Mouse (Mus musculus): ENCODE results near the gene Cep78.

The Cep78 gene

GRCm38 (mm10) chr19:15965082-15965481, 19.7 kb downstream of the Cep78 start:
- no peak for DNase-seq (ENCODE audit: low read depth, low spot score)

- no peak for DNase-seq (ENCODE audit: low read depth, low spot score)
Observed at GRCm38 (mm10) chr19:15964533-15964932, 20.3 kb downstream of the Cep78 start.

- no peak for DNase-seq (ENCODE audit: low read depth, low spot score)
Observed at GRCm38 (mm10) chr19:15963011-15963695, 21.6 kb downstream of the Cep78 start.

GRCm38 (mm10) chr19:15962313-15962712, 22.5 kb downstream of the Cep78 start:
- no peak for DNase-seq (ENCODE audit: low read depth, low spot score)

DNA sequence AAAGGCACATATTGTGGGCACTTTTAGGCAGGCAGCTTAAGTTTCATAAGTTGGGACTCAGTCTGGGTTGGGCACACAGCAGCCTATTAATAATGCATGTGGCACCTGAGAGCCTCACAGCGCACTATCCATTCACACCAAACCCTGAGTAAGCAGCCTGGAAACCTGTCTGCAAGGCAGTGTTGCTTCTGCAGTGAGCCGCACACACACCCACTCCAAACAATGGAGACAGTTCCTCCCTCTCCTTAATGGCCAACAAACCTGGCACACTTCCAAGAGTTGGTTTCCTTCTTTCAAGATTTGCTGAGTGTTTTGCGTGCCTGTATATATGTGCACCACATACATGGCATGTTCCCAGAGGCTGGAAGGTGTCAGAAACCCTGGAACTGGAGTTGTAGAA, 34.6 kb downstream of the Cep78 start:
- DNase-seq (ENCODE audit: low read depth, low spot score), result no peak

GRCm38 (mm10) chr19:15948867-15949266, 35.9 kb downstream of the Cep78 start:
- no peak for DNase-seq (ENCODE audit: low read depth, low spot score)

DNA sequence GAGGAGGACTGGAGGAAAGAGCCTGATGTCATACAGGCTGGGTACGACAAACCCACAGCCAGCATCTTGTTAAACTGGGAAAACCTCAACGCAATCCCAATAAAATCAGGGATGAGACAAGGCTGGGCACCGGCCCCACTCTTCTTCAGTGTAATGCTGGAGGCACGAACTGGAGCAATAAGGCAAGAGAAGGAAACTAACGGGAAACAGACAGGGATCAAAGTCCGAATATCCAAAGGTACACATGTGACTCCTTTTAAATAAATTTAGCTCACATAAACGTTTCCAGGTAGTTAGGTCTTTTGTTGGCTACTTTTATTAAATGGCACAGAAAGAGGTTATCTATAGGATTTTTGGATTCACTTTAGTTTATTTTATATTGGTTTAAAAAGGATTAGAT, 36.4 kb downstream of the Cep78 start:
- no peak for DNase-seq (ENCODE audit: low read depth, low spot score)

DNA sequence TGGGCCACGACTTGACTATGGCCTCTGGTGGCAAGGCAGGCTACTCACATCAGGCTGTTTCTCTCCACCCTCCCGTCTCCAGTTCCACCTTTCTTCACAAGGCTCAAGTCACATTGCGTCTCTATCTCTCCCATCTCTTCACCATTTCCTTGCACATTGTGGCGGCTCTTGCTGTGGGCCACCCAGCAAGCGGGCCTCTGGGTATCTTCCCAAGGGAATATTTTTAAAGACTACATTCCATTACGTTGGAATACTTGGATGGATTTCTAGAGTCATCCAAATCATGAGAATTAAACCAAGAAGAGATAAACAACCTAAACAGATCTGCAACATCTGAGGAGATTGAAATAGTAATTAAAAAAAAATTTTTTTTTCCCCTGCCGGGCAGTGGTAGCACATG, 37.6 kb downstream of the Cep78 start, which contains the start of gene Psat1:
TSS of gene Psat1 (minus strand) at position 101 of the 400 bp plus-strand sequence.
- no peak for DNase-seq (ENCODE audit: low read depth, low spot score)

- no peak for DNase-seq (ENCODE audit: low read depth, low spot score)
Observed at GRCm38 (mm10) chr19:15946663-15947062, 38.1 kb downstream of the Cep78 start.

DNA sequence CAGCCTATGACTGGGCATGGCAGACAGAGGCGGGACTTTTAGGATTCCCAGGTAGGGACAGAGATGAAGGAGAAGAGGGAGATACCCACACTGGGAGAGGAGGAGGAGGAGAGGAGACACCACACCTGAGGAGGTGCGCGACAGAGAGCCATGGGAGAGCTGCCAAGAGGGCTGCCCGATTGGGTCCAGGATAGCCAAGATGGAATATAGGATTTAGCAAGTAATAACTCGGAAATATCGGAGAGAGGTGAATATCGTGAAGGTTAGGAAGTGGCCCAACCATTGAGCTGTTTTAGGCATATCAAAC, 41.7 kb downstream of the Cep78 start:
- no peak for DNase-seq (ENCODE audit: low read depth, low spot score)

DNA sequence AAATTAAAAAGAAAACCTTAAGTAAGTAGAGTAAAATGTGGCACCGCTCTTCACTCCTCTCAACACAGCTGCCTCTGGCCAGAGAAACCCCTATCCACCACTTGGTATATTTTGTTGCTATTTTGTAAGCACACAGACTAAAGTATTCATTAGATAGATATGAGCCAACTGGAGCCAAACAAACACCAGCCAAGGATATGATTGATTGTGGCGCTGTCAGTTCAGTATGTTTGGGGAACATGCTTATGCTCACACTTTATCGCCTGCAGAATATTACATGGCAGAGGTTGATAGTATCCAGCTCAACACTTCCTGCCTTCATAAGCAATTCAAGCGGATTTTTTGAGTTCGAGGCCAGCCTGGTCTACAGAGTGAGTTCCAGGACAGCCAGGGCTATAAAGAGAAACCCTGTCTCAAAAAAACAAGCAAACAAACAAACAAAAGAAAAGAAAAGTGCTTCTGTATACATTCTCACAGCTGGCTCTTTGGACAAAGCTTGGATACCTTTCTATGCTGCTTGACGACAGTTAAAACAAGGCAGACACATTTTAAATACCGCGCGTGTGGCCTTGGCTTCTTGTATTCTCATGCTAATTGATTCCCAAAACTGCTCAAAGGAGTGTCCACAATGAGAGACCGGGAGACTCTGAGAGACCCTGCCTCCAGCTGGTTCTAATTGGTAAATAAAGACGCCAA, 42.2 kb downstream of the Cep78 start:
- no peak for DNase-seq (ENCODE audit: low read depth, low spot score)

GRCm38 (mm10) chr19:15941399-15941798, 43.4 kb downstream of the Cep78 start:
- DNase-seq (ENCODE audit: low read depth, low spot score), result no peak

- peak; percentile 43 for DNase-seq (ENCODE audit: low read depth, low spot score)
Observed at GRCm38 (mm10) chr19:15925719-15926045, 59.1 kb downstream of the Cep78 start.

- DNase-seq (ENCODE audit: low read depth, low spot score), result peak; percentile 80
Observed at GRCm38 (mm10) chr19:15924866-15925718, 59.7 kb downstream of the Cep78 start.

GRCm38 (mm10) chr19:15924181-15924865, 60.5 kb downstream of the Cep78 start:
- DNase-seq (ENCODE audit: low read depth, low spot score), result peak; percentile 16

DNA sequence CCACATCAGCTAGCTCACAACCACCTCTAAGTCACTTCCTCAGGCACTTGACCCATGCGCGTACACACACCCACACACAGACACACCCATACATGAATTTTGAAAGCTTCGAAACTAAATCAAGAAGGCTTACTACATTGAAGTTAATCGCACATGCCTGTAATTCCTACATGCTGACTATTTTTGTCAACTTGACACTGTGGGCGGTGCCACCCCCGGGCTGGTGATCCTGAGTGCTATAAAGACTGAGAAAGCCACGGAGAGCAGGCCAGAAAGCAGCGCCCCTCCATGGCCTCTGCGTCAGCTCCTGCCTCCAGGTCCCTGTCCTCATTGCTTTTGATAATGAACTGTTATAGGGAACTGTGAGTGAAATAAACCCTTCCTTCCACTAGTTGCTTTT, 61.4 kb downstream of the Cep78 start:
- no peak for DNase-seq (ENCODE audit: low read depth, low spot score)

GRCm38 (mm10) chr19:15919336-15919735, 65.5 kb downstream of the Cep78 start:
- DNase-seq (ENCODE audit: low read depth, low spot score), result no peak

DNA sequence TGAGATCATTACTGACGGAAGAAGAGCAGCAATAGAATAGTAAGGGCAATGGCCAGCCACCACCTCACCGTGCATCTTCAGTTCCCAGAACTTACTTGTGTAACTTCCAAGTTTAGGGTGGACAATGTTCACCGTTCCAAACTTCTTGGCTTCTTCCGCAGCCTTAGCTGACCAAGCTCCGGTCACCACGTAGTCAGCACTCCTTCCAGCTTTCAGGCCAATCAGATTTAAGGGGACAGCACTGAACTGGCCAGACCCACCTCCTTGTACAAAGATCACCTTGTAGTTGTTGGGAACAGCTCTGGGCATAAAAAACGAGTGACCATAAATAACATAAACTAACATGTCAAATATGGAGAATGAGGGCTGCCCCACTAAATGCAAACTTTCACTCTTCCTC, 66.7 kb downstream of the Cep78 start:
- DNase-seq (ENCODE audit: low read depth, low spot score), result no peak

DNA sequence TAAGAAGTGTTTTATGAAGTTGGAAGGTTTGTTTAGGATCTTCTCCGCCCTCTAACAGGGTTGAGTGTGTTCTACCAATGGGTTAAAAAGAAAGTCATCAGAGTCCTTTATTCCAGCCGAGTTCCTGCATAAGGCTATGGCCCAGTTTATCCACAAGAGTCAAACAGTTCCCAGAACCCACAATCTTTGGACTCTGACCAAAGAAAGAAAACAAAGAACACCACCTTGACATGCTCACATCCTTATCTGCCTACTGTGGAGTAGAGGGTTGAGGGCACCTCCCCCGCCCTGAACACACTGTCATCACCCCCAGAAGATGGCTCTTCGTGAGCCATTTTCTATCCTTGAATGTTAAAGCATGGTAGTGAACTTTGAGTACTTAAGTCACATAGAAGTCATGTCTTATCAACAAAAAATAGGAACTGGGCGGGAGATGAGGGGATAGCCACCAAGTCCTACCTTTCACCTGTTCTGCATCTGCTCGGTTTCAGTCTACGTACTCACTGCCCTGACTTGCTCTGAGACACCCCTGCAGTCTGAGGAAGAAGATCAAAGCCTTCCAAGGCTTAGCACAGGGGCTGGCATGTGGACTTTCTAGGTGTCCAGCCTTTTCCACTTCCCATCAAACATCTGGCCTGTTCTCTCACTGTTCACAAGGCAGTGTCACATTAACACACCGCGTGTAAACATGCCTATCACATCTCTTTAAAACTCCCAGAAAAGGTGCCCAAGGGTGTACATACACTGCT, 71.4 kb downstream of the Cep78 start:
- DNase-seq (ENCODE audit: low read depth, low spot score), result no peak

- DNase-seq (ENCODE audit: low read depth, low spot score), result no peak
Observed at GRCm38 (mm10) chr19:15911441-15911840, 73.3 kb downstream of the Cep78 start.

DNA sequence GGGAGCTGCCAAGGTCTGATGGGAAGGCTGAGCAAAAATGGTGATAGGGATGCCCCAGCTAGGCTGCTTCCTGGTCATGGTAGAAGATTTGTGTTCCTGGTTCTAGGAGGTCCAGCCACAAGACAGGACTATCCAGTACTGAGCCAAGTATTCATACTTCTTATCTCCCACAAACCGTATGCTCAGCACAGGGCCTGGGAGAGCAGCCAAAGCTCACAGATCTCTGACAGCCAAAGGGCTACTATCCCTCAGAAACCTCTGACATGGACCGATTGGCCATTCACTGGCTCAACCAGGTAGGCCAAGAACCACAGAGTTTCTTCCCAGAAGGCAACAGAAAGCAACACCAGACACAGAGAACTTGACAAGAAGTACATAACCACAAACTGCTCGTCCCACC, 73.8 kb downstream of the Cep78 start:
- DNase-seq (ENCODE audit: low read depth, low spot score), result no peak

Data from brain, embryonic 18.5 days (tissue).